Mouse (Mus musculus): Measurements from ENCODE around the gene Ttyh2. TPM values are rescaled to one million over a fixed set of nuclear protein-coding genes. Genes with fewer than 3 reads are reported as not detected.

Ttyh2 gene
- polyA plus RNA-seq, 1 experiment: 33.1 TPM

GRCm38 (mm10) chr11:114639681-114640103, 35.5 kb upstream of the Ttyh2 start:
- no peak for TF ChIP-seq CTCF (IDR thresholded peaks at IDR 0.05; ENCODE audit: extremely low read depth, insufficient read depth, low read length)
- TF ChIP-seq POLR2A (IDR thresholded peaks at IDR 0.05; ENCODE audit: extremely low read depth, insufficient read depth, low read length): no peak

GRCm38 (mm10) chr11:114640658-114641057, 34.6 kb upstream of the Ttyh2 start:
- TF ChIP-seq POLR2A (IDR thresholded peaks at IDR 0.05; ENCODE audit: extremely low read depth, insufficient read depth, low read length) (no peak), CTCF (IDR thresholded peaks at IDR 0.05; ENCODE audit: extremely low read depth, insufficient read depth, low read length) (no peak)
- H3K4me1 ChIP-seq (ENCODE audit: control insufficient read depth, insufficient read depth, low read length): no peaks in the 10 kb centered on the region
- H3K4me3 ChIP-seq (ENCODE audit: insufficient read depth, low read length): no peak overlapping the region
- no peak overlapping the region for H3K27ac ChIP-seq (ENCODE audit: insufficient read depth, low read length)

More at GRCm38 (mm10) chr11:114639681-114640103, 35.5 kb upstream of the Ttyh2 start:
- H3K27ac ChIP-seq (ENCODE audit: insufficient read depth, low read length): no peak overlapping the region
- no peak overlapping the region for H3K4me3 ChIP-seq (ENCODE audit: insufficient read depth, low read length)
- no peaks in the 10 kb centered on the region for H3K4me1 ChIP-seq (ENCODE audit: control insufficient read depth, insufficient read depth, low read length)

DNA sequence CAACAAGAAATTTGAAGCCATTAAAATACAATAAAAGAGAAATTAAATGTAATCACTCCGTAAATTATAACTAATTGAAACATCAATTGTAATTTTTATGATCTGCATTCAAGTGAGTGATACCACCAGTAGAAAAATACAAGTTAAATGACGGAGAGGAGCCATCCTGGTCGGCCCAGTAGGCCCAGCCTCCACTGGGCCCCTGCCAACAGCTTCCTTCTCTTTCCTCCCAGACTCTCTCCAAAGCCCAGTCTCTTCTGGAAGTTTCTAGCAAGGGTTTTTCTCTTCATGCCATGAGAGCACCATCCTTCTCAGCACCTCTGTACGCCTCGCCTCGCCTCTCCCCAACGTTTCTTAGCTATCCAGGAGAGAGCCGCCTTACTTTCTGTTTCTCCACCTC, 34.1 kb upstream of the Ttyh2 start:
- TF ChIP-seq POLR2A (IDR thresholded peaks at IDR 0.05; ENCODE audit: extremely low read depth, insufficient read depth, low read length) (no peak), CTCF (IDR thresholded peaks at IDR 0.05; ENCODE audit: extremely low read depth, insufficient read depth, low read length) (no peak)
- Histone ChIP-seq H3K4me1 (ENCODE audit: control insufficient read depth, insufficient read depth, low read length) (no peaks in the 10 kb centered on the region), H3K4me3 (ENCODE audit: insufficient read depth, low read length) (no peak overlapping the region)

GRCm38 (mm10) chr11:114642184-114642583, 33.0 kb upstream of the Ttyh2 start:
- no peak overlapping the region for H3K27ac ChIP-seq (ENCODE audit: insufficient read depth, low read length)
- H3K4me1 ChIP-seq (ENCODE audit: control insufficient read depth, insufficient read depth, low read length): no peaks in the 10 kb centered on the region
- TF ChIP-seq CTCF (IDR thresholded peaks at IDR 0.05; ENCODE audit: extremely low read depth, insufficient read depth, low read length): no peak
- TF ChIP-seq POLR2A (IDR thresholded peaks at IDR 0.05; ENCODE audit: extremely low read depth, insufficient read depth, low read length): no peak
- no peak overlapping the region for H3K4me3 ChIP-seq (ENCODE audit: insufficient read depth, low read length)

More for the DNA sequence above, 34.1 kb upstream of the Ttyh2 start:
- H3K27ac ChIP-seq (ENCODE audit: insufficient read depth, low read length): no peak overlapping the region

GRCm38 (mm10) chr11:114642926-114643325, 32.3 kb upstream of the Ttyh2 start:
- H3K4me3 ChIP-seq (ENCODE audit: insufficient read depth, low read length): no peak overlapping the region
- TF ChIP-seq CTCF (IDR thresholded peaks at IDR 0.05; ENCODE audit: extremely low read depth, insufficient read depth, low read length): no peak
- TF ChIP-seq POLR2A (IDR thresholded peaks at IDR 0.05; ENCODE audit: extremely low read depth, insufficient read depth, low read length): no peak
- H3K4me1 ChIP-seq (ENCODE audit: control insufficient read depth, insufficient read depth, low read length): no peaks in the 10 kb centered on the region
- no peak overlapping the region for H3K27ac ChIP-seq (ENCODE audit: insufficient read depth, low read length)

- Histone ChIP-seq H3K27ac (ENCODE audit: insufficient read depth, low read length) (no peak overlapping the region), H3K4me1 (ENCODE audit: control insufficient read depth, insufficient read depth, low read length) (no peaks in the 10 kb centered on the region)
Measured at GRCm38 (mm10) chr11:114644122-114644521, 31.1 kb upstream of the Ttyh2 start.

GRCm38 (mm10) chr11:114649510-114649909, 25.7 kb upstream of the Ttyh2 start:
- Histone ChIP-seq H3K4me3 (ENCODE audit: insufficient read depth, low read length) (no peak overlapping the region), H3K27ac (ENCODE audit: insufficient read depth, low read length) (no peak overlapping the region), H3K4me1 (ENCODE audit: control insufficient read depth, insufficient read depth, low read length) (no peaks in the 10 kb centered on the region)
- TF ChIP-seq CTCF (IDR thresholded peaks at IDR 0.05; ENCODE audit: extremely low read depth, insufficient read depth, low read length) (no peak), POLR2A (IDR thresholded peaks at IDR 0.05; ENCODE audit: extremely low read depth, insufficient read depth, low read length) (no peak)

More at GRCm38 (mm10) chr11:114644122-114644521, 31.1 kb upstream of the Ttyh2 start:
- TF ChIP-seq POLR2A (IDR thresholded peaks at IDR 0.05; ENCODE audit: extremely low read depth, insufficient read depth, low read length): no peak
- no peak for TF ChIP-seq CTCF (IDR thresholded peaks at IDR 0.05; ENCODE audit: extremely low read depth, insufficient read depth, low read length)
- no peak overlapping the region for H3K4me3 ChIP-seq (ENCODE audit: insufficient read depth, low read length)

GRCm38 (mm10) chr11:114652531-114652930, 22.7 kb upstream of the Ttyh2 start:
- no peak for TF ChIP-seq CTCF (IDR thresholded peaks at IDR 0.05; ENCODE audit: extremely low read depth, insufficient read depth, low read length)
- no peak for TF ChIP-seq POLR2A (IDR thresholded peaks at IDR 0.05; ENCODE audit: extremely low read depth, insufficient read depth, low read length)
- Histone ChIP-seq H3K4me1 (ENCODE audit: control insufficient read depth, insufficient read depth, low read length) (no peaks in the 10 kb centered on the region), H3K27ac (ENCODE audit: insufficient read depth, low read length) (no peak overlapping the region), H3K4me3 (ENCODE audit: insufficient read depth, low read length) (no peak overlapping the region)

- no peak overlapping the region for H3K4me3 ChIP-seq (ENCODE audit: insufficient read depth, low read length)
- TF ChIP-seq POLR2A (IDR thresholded peaks at IDR 0.05; ENCODE audit: extremely low read depth, insufficient read depth, low read length): no peak
- no peak for TF ChIP-seq CTCF (IDR thresholded peaks at IDR 0.05; ENCODE audit: extremely low read depth, insufficient read depth, low read length)
Measured at GRCm38 (mm10) chr11:114653664-114654063, 21.6 kb upstream of the Ttyh2 start.

DNA sequence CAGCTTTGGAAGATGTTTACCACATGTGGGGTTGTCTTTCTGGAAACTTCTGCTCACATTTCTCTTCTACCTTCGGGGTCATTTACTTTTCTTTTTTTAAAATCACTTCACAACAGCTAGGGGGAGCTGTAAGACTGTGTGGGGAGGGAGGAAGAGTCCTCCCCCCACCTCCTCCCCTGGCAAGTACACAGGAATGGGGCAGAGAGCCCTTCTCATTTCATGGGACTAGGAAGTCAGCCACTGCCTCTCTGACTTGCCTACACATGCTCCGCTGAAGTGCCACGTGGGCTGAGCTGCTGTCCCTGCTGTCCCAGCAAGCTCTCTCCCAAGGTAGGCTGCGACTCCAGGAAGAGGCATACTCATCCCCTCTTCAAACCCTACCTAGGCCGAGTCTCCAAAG, 20.7 kb upstream of the Ttyh2 start:
- Histone ChIP-seq H3K4me1 (ENCODE audit: control insufficient read depth, insufficient read depth, low read length) (no peaks in the 10 kb centered on the region), H3K4me3 (ENCODE audit: insufficient read depth, low read length) (no peak overlapping the region), H3K27ac (ENCODE audit: insufficient read depth, low read length) (no peak overlapping the region)
- peak; percentile 30; the same call in 1 of the 2 replicates for TF ChIP-seq CTCF (IDR thresholded peaks at IDR 0.05; ENCODE audit: extremely low read depth, insufficient read depth, low read length)
- no peak for TF ChIP-seq POLR2A (IDR thresholded peaks at IDR 0.05; ENCODE audit: extremely low read depth, insufficient read depth, low read length)

More at GRCm38 (mm10) chr11:114653664-114654063, 21.6 kb upstream of the Ttyh2 start:
- Histone ChIP-seq H3K4me1 (ENCODE audit: control insufficient read depth, insufficient read depth, low read length) (no peaks in the 10 kb centered on the region), H3K27ac (ENCODE audit: insufficient read depth, low read length) (no peak overlapping the region)
